Mouse (Mus musculus) bone marrow macrophage, adult 2 months (primary cell): ENCODE results near the gene Nagk.

Experiments used
- CTCF ChIP-seq: IDR thresholded peaks from 2 replicates; pipeline ENCODE4 v1.5.1; 2012; ENCODE audit warnings: low read depth, mild to moderate bottlenecking, low read length, moderate library complexity
- POLR2A ChIP-seq: IDR thresholded peaks from 2 replicates; pipeline ENCODE4 v1.6.1; 2012; ENCODE audit warnings: mild to moderate bottlenecking, low read depth, low read length, borderline replicate concordance

DNA sequence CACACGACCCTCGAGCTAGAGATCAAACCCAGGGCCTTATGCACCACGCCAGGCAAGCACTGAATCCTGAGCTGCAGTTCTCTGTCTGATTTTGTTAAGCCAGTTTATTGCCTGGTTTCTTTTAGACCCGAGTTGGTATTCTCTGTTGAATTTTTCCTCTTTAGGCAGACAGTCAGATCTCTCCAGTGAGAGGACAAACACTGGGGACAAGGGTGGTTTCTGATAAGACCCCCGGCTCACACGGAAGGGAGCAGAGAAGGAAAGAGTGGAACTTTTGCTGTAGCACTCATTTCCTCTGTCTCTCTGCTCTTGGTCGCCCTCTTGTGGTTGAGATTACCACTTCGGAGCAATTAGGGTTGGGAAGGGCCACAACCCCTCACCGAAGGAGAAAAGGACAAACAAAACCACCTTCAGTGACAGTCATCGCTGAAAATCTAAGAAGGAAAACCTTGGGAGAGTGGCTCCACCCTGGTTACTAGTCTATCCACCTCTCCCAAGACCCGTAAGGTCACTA lies 44.6 kb upstream of the Nagk start:
- peak; percentile 68 for TF ChIP-seq CTCF
- no peak for TF ChIP-seq POLR2A
